Mouse (Mus musculus) 3134 (cell line): ENCODE results near the gene Afm.

Source experiments
- DNase-seq: peaks from one replicate; pipeline ENCODE4 v3.0.0-alpha.2; 2011; ENCODE audit warnings: low spot score; ENCODE audit not compliant: insufficient read length; ENCODE audit errors: extremely low read depth

The Afm gene

GRCm38 (mm10) chr5:90518356-90519100, at the start of gene Afm:
TSS of gene Afm (plus strand) at chr5:90518932.
- no peak for DNase-seq

- DNase-seq, result no peak
Measured at GRCm38 (mm10) chr5:90470836-90471235, 47.9 kb upstream of the Afm start.

GRCm38 (mm10) chr5:90473902-90474301, 44.8 kb upstream of the Afm start:
- no peak for DNase-seq

- no peak for DNase-seq
Measured at GRCm38 (mm10) chr5:90474369-90474768, 44.4 kb upstream of the Afm start.

GRCm38 (mm10) chr5:90476741-90477140, 42.0 kb upstream of the Afm start:
- no peak for DNase-seq

- DNase-seq, result no peak
Measured at GRCm38 (mm10) chr5:90477308-90478140, 41.2 kb upstream of the Afm start.

GRCm38 (mm10) chr5:90478886-90479285, 39.8 kb upstream of the Afm start:
- no peak for DNase-seq

GRCm38 (mm10) chr5:90485597-90485996, 33.1 kb upstream of the Afm start:
- DNase-seq, result no peak

GRCm38 (mm10) chr5:90488323-90488722, 30.4 kb upstream of the Afm start:
- DNase-seq, result no peak

- DNase-seq, result no peak
Measured at GRCm38 (mm10) chr5:90490518-90490917, 28.2 kb upstream of the Afm start, which contains the start of gene Afp. TSS of gene Afp (plus strand) at chr5:90490737.

GRCm38 (mm10) chr5:90492440-90492839, 26.3 kb upstream of the Afm start:
- no peak for DNase-seq

- DNase-seq, result no peak
Measured at GRCm38 (mm10) chr5:90494308-90494707, 24.4 kb upstream of the Afm start.

- no peak for DNase-seq
Measured at GRCm38 (mm10) chr5:90499509-90499908, 19.2 kb upstream of the Afm start.

- peak; percentile 26 for DNase-seq
Measured at GRCm38 (mm10) chr5:90500714-90501113, 18.0 kb upstream of the Afm start.

- DNase-seq, result no peak
Measured at GRCm38 (mm10) chr5:90501752-90502151, 17.0 kb upstream of the Afm start.

- peak; percentile 19 for DNase-seq
Measured at GRCm38 (mm10) chr5:90504742-90505141, 14.0 kb upstream of the Afm start.

- DNase-seq, result no peak
Measured at GRCm38 (mm10) chr5:90506507-90506906, 12.2 kb upstream of the Afm start.

- DNase-seq, result no peak
Measured at GRCm38 (mm10) chr5:90507411-90507949, 11.3 kb upstream of the Afm start.

GRCm38 (mm10) chr5:90509828-90510592, 8.7 kb upstream of the Afm start:
- no peak for DNase-seq

GRCm38 (mm10) chr5:90512288-90512955, 6.3 kb upstream of the Afm start:
- DNase-seq, result no peak
